Mouse (Mus musculus): ENCODE measurements at regions not wholly inside any gene's neighbourhood (a gene's known extent, or its start where the extent isn't known, plus 50 kb on each side); places are given as distances from the start of the nearest gene placed in this dataset.

DNA sequence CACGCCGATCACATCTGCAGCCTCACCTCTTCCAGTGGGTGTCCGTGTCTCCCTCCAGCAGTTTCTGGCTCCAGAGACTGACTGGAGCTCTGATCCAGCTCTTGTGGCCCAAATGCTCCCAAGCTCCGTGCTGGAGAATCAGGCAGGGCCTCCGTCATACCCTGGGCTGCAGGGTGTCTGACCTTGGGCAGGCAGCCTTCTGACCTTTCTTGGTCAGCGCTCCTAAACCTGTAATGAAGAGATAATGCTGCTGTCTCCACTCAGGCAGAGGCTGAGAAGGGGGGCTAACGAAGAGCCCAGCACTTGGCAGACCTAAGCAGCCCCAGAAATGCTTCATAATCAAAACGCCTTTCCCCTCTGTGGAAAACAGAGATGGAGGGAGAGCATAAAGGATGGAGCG lies 89.9 kb upstream of the Mef2a start:
- no peak for DNase-seq

DNA sequence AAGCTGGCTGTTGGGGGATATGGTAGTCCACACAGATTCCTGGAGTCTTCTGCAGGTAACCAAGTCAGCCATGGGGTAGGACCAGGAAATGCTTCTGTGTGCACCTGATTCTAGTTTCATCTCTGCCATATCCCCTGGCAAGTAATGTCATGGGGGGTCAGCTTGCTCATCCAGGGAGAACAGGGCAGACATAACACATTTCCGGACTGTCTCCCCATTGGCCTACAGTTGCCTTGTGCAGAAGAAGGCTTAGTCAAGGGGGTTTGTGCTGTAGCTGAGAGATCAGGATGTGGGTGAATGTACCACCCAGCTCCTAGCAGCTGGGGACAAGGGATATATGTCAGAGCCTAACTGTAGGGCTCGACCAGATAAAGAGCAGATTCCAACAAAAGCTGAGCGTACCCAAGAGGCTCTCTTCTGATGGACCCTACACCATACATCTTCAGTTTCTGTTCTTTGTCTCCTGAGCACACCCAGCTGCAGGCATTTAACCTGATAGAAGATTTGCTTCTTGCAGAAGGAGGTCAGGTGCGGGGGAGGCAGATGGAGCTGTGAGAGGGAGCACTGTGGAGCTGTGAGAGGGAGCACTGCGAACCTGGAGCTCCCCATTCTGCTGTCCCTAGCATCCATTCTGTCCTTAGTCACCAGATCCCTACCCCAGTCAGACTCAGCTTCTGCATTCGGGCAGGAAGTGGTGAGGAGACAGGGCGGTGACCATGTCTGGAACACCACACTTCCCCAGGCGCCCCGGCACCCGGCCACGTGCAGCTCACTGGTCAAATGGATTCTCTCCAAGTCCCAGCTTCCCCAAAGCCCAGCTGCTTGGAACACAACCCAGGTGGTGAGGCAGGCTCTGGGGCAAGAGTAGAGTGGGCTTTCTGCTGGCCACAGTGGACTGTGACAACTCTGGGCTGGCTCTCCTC lies 88.9 kb upstream of the Mef2a start:
- DNase-seq, result no peak

GRCm38 (mm10) chr7:67459810-67460209 lies 87.2 kb upstream of the Mef2a start:
- DNase-seq, result no peak

DNA sequence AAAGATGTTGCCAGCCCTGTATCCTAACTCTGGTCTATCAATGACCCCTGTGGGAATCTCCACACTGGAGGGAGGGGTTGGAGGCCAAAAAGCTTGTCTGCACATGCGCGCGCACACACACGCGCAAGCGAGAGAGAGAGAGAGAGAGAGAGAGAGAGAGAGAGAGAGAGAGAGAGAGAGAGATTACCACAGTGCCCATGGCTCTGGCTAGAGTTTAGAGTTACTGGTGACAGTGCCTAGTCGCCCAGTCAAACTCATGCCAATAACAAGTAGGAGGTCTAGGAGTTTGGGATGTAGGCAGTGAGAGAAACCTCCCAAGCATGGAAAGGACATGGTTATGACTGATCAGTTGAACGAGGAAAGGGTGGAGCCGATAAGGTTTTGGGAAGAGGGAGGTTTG lies 86.6 kb upstream of the Mef2a start:
- DNase-seq, result no peak

GRCm38 (mm10) chr7:67458640-67459039 lies 86.0 kb upstream of the Mef2a start:
- DNase-seq, result no peak

DNA sequence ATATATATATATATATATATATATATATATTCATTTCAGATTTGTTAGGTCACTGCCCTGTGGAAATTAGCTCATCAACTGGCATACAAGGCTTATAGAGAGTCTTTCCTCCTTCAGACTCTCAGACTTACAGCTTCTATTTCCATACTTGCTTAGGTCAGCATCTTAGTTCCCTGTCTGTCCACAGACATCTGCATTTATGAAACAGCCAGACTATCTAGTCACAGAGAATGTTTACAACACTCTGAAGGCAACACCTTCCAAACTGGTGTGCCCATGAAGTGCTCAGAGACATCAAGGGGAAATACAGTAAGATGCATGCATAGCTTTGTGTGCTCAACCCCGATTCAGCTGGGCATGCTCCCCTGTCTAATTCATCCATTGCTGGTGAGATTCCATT lies 85.2 kb upstream of the Mef2a start:
- no peak for DNase-seq

GRCm38 (mm10) chr7:67456015-67456414 lies 83.4 kb upstream of the Mef2a start:
- DNase-seq, result no peak

- DNase-seq, result no peak
These were observed 81.8 kb upstream of the Mef2a start for GRCm38 (mm10) chr7:67454458-67454857.

- DNase-seq, result no peak
These were observed 78.6 kb upstream of the Mef2a start for GRCm38 (mm10) chr7:67451157-67451793.

DNA sequence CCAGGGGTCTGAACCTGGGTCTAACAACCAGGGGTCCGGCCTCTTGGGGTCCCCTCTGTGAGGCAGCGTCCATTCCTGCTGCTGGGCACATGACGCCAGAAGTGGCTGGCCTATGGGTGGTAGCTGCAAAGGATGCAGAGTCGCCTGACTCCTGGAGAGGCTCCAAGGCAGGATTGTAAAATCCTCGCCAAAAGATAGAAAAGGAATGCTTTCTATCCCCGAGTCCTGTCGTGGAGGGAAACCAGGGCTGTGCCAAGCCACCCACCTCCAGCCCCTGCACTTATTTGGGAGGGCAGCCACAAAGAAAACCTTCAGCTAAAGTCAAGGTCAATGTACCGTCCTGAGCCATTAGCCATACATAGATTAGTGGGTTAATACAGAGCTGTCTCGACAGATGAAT lies 73.9 kb upstream of the Mef2a start:
- DNase-seq, result no peak

- DNase-seq, result peak; percentile 16
These were observed 72.8 kb upstream of the Mef2a start for GRCm38 (mm10) chr7:67445203-67446041.

- DNase-seq, result peak; percentile 69
These were observed 71.9 kb upstream of the Mef2a start for GRCm38 (mm10) chr7:67444523-67444942.

DNA sequence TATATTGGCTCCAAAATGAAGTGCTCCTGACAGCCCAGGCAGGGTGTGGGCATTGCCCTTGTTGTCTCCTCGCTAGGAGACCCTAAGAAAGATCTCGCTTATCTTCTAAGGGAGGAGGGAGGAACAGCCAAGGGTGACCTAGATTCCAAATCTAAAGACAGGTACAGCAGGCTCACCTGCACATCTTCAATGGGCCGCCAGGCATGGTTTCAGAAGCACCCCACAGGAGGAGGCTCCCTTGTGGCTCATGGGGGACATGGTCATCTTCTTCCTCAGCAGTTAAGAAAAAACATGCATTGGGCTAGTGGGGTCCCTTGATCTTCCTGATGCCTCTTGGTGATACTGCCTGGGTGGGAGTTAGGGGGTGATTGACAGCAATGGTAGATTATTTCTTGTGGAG lies 71.0 kb upstream of the Mef2a start:
- peak; percentile 6 for DNase-seq

- DNase-seq, result peak; percentile 37
These were observed 70.4 kb upstream of the Mef2a start for GRCm38 (mm10) chr7:67443001-67443555.

DNA sequence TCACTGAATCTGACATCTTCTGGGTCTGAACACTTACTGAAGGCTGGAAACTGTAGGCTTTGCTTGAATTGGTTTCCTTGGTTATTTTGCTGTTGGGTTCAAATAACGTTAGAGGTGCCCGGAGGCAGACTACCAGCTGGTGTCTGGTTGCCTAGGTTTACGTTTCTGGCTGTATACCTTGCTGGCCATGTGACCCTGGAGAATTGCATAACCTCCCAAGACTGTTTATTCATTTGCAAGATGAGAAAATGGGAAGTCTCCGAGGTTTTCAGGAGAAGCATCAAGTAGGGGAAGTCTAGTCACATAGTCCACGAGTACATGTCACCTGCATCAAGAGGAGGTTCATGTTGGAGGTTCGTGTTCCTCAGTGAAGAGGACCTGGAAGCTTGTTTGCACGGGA lies 69.6 kb upstream of the Mef2a start:
- no peak for DNase-seq

GRCm38 (mm10) chr7:67440806-67441205 lies 68.1 kb upstream of the Mef2a start:
- no peak for DNase-seq

- DNase-seq, result no peak
These were observed 64.8 kb upstream of the Mef2a start for GRCm38 (mm10) chr7:67437216-67438006.

- DNase-seq, result peak; percentile 20
These were observed 63.1 kb upstream of the Mef2a start for GRCm38 (mm10) chr7:67435643-67436339.

DNA sequence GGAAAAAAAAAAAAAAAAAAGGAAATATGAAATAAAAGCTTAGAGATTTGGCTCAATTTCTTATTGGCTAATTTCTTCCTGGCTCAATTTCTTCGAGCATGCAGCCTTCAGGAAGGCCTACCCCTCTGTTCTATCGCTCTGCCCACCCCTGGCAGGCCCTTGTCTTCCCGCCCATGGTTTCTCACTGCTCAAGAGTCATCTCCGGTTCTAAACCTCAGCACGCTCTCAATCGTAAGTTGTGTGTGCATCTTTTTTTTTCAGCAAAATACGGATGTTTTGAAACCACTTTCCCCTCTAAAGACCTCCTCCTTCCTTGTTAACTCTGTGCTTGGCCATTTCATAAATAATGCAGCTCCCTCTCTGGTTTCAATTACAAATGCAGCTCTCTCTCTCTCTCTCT lies 58.3 kb upstream of the Mef2a start:
- no peak for DNase-seq

GRCm38 (mm10) chr7:67430041-67430440 lies 57.4 kb upstream of the Mef2a start:
- DNase-seq, result no peak
